Mouse (Mus musculus) gastrocnemius, adult 2 months (tissue): Measurements from ENCODE around the gene Gosr1. TPM values are rescaled to one million over a fixed set of nuclear protein-coding genes. Genes with fewer than 3 reads are reported as not detected.
A peak's percentile ranks its signal among the peaks of the same experiment; 100 is the strongest.

ENCODE experiments used
- DNase-seq: peaks from one replicate; pipeline ENCODE4 v3.0.0; 2022
- H3K27ac ChIP-seq: fragments of 200-600 bp; 2 replicates; pipeline ENCODE4 v1.8.1; 2022; ENCODE audit warnings: mild to moderate bottlenecking
- H3K4me3 ChIP-seq: fragments of 200-600 bp; 2 replicates; pipeline ENCODE4 v1.8.1; 2022; ENCODE audit warnings: mild to moderate bottlenecking, moderate library complexity
- CTCF ChIP-seq: fragments of 200-600 bp; IDR thresholded peaks from 2 replicates; pipeline ENCODE4 v1.8.1; 2022; ENCODE audit warnings: antibody characterized with exemption, mild to moderate bottlenecking, moderate library complexity
- intact Hi-C: fragments of 180-260 bp; cut with DNase I; formaldehyde crosslinking; loops from one replicate; pipeline ENCODE4 v1.15.1; 2025
- total RNA-seq, 2 experiments: library from RNA; stranded (reverse); gene quantifications; 2 replicates each; pipeline ENCODE4 v1.2.3; 2021

The Gosr1 gene
- total RNA-seq, 2 experiments from 2014 or later: 19.8 to 26.1 TPM

DNA sequence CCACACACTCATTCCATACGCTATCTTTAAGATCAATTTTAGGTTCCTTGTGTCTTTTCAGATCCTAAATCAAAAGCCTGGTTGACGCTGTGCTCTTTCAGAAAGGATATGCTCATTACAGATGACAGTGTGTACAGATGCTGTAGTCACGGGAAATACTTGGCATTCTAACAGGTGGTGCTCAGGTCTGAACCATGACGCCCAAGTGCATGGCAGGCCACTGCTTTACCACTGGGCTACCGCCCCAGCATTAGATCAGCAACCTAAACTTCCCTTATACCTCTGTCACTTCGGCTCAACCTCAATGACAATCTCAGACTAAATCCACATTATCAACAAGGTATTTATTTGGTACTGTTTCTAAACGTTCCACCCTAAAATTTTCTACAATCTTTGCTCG, 12.2 kb upstream of the Gosr1 start:
- intact Hi-C loops: no loop called here
- Histone ChIP-seq H3K4me3 (no peak overlapping the region), H3K27ac (no peak overlapping the region)
- TF ChIP-seq CTCF: no peak
- no peak for DNase-seq

DNA sequence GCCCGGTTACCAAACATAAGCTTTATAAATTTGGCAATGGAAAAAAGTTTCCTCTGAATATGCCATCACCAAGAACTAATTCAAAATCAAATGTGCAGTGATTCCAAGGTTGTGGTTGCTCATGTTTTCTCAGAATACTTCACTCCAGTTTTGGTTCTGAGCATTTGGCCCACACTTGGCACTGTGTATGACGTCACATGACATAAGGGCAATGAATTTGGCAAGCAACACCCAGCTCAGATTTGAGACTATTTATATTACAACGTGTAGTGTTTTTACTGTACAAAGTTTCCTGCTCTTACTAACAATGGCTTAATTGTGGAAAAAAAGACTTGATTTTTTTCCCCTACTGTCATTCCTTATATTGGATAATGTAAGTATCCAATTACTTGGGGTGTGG, 10.4 kb upstream of the Gosr1 start:
- TF ChIP-seq CTCF: no peak
- intact Hi-C loops: no loop called here
- no peak for DNase-seq
- Histone ChIP-seq H3K27ac (no peak overlapping the region), H3K4me3 (no peak overlapping the region)

DNA sequence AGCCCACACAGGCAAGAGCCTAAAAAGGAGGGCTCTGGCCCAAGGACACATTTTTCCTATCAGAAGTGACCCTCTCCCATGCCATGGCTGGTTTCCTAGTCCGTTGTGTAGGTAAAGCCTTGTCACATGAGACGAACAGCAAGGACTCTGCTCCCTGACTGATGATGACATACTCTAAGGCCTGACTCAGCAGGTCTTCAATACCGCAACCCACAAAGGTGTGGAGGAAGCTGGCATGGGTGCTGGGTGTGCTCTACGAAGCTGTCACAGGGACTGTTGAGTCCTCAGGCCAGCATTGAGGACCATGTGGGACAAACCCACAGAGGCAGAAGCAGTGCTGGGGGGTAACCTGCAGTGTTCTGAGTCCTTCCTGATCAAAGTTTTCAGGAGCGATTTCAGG, 7.2 kb upstream of the Gosr1 start:
- no peak overlapping the region for H3K4me3 ChIP-seq
- intact Hi-C loops: no loop called here
- TF ChIP-seq CTCF: no peak

DNA sequence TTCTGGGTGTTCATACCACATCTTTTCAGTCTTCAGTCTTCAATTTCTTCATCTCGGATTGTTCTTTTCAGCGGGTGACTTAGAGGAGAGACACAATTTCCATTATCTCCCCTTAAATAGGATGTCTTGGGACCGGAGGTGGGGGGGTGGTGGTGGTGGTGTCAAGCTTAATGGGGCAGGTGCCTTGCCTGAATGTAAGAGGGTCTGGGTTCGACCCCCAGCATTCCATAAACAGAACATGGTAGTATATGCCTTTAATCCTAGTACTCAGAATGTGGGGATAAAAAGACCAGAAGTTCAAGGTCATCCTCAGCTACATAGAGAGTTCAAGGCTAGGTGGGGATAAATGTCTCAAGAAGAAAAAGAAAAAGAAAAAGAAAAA, 353 bp upstream of the Gosr1 start:
- DNase-seq: no peak
- Histone ChIP-seq H3K27ac (peak overlapping the region; percentile 95; the same call in 1 of the 2 replicates), H3K4me3 (peak overlapping the region; percentile 99)
- no peak for TF ChIP-seq CTCF
- intact Hi-C loops: loop anchor here (1.0 kb wide), 1 partner anchor 86 kb away; no protein-coding TSS in a partner anchor

More for the DNA sequence above, 7.2 kb upstream of the Gosr1 start:
- H3K27ac ChIP-seq: no peak overlapping the region
- DNase-seq: no peak

- TF ChIP-seq CTCF: no peak
- H3K4me3 ChIP-seq: no peak overlapping the region
- intact Hi-C loops: no loop called here
- no peak overlapping the region for H3K27ac ChIP-seq
- no peak for DNase-seq
These were observed 11.1 kb downstream of the Gosr1 start for GRCm38 (mm10) chr11:76752276-76752675.

DNA sequence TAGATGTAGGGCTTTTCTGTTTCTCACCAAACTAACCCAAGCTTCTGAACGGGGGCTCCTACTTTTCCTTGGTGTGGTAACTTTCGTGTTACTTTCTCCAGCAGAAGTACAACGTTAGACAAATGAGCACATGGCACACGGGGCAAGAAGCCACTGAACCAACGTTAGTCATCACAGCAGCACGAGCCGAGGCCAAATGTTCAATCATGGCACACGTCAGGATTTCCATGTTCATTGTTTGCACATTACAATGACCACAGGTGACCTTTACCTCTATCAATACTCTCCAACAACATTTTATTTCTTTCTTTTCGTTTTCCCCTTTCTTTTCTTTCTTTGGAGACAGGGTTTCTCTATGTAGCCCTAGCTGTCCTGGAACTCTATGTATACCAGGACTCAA, 14.6 kb downstream of the Gosr1 start:
- H3K4me3 ChIP-seq: no peak overlapping the region
- no peak overlapping the region for H3K27ac ChIP-seq
- intact Hi-C loops: no loop called here
- TF ChIP-seq CTCF: no peak
- no peak for DNase-seq

DNA sequence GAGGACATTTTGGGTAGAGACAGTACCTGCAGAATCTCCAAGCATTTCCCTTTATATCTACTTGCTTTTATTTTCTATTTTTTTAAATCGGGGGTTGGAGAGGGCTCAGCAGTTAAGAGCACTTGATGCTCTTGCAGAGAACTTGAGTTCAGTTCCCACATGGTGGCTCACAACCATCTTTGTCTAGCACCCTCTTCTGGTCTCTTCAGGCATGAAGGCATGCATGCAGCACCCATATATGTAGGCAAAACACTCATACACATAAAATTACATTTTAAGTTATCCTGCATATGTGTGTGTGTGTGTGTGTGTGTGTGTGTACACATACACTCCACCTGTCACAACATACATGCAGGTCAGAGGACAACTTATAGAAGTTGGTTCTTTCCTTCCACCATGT, 17.5 kb downstream of the Gosr1 start:
- DNase-seq: no peak
- 0 out of 2 replicates have a peak, but pooled peaks have one; percentile 2 for TF ChIP-seq CTCF
- intact Hi-C loops: loop anchor here (2.0 kb wide), 1 partner anchor 69 kb away; no protein-coding TSS in a partner anchor
- no peak overlapping the region for H3K27ac ChIP-seq
- no peak overlapping the region for H3K4me3 ChIP-seq

GRCm38 (mm10) chr11:76744550-76744949, 18.8 kb downstream of the Gosr1 start:
- peak; percentile 81 for DNase-seq
- peak; percentile 61 for TF ChIP-seq CTCF
- Histone ChIP-seq H3K4me3 (no peak overlapping the region), H3K27ac (no peak overlapping the region)
- intact Hi-C loops: loop anchor here (2.0 kb wide), 1 partner anchor 68 kb away; no protein-coding TSS in a partner anchor

DNA sequence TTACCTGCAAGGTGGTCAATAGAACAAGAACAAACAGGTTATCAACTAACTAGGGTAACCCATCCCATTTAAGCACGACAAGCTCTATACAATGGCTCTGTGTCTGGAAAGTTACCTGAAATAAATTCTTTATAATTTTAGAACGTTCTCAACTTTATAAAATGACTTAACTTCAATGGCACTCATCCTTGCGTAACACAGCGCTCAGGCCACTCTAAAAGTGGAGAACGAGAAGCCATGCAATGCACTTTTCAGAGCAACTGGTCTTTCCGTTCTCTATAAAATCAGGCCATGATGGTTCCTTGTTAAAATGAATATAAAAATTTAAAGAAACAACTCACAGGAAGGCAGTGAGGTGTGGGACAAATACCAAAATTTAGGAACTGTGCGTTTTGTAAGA, 20.9 kb downstream of the Gosr1 start:
- DNase-seq: no peak
- no peak overlapping the region for H3K4me3 ChIP-seq
- H3K27ac ChIP-seq: no peak overlapping the region
- intact Hi-C loops: no loop called here
- no peak for TF ChIP-seq CTCF

DNA sequence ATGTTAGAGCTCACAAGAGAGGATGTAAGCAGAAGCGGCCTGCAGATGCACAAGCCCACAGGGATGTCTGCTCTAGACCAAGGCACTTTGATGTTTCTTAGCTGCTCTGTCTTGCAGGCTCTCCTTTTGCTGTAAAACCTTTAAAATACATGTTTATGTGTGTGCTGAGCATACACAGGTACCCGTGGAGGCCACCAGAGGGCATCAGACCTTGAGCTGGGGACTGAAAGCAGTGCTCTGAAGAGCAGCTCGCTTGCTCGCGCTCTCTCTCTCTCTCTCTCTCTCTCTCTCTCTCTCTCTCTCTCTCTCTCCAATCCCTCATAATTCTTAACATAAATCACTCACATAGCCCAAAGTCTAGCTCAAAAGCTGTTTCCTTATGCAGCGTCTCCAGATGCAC, 24.3 kb downstream of the Gosr1 start:
- H3K4me3 ChIP-seq: no peak overlapping the region
- TF ChIP-seq CTCF: peak; percentile 50
- no peak overlapping the region for H3K27ac ChIP-seq
- intact Hi-C loops: no loop called here
- DNase-seq: no peak

DNA sequence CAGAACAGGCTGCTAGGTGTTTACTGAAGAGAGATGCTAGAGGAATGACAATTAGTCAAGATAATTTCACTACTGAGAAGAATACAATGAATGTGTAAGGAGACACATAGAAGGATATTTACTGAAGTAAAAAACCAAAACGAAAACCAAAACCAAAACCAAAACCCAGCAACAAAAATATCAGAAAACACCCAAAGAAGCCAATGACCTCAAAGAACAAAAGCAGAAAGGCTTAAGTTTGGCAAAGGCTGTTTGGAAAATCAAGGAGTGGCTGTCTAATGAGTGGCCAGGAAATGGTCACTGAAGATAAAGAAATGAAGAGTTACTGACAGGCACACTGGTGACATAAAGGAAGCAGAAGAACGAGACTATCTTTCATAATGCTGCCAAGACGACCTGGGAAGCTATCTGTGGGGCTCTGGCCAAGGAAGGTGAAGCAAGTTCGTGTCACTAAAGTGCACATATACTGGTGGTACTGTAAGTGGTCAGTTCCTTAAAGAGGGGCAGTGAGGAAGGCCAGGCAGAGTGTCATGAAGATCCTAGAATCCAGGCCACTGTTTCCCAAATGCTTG, 27.5 kb downstream of the Gosr1 start:
- Histone ChIP-seq H3K4me3 (peak overlapping the region; percentile 37), H3K27ac (peak overlapping the region; percentile 56)
- intact Hi-C loops: no loop called here
- TF ChIP-seq CTCF: no peak
- DNase-seq: no peak

DNA sequence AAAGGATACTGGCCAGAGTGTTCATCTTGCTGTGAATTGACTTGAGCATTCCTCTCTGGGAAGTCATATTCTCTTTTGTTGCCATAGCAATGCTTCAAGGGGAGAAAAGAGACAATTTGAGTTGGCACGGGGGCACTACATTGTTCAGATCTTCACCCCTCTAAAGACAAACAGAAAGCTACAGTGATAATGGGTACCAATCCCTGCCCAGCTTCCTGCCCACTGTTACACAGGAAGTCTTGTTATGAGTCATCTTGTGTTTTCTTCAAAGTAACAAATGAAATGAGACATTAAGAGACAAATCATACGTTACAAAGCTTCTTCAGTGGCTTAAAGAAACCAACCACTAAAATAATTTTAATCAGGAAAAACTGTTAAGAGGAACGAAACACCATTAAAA, 28.8 kb downstream of the Gosr1 start:
- no peak overlapping the region for H3K27ac ChIP-seq
- no peak for DNase-seq
- intact Hi-C loops: no loop called here

DNA sequence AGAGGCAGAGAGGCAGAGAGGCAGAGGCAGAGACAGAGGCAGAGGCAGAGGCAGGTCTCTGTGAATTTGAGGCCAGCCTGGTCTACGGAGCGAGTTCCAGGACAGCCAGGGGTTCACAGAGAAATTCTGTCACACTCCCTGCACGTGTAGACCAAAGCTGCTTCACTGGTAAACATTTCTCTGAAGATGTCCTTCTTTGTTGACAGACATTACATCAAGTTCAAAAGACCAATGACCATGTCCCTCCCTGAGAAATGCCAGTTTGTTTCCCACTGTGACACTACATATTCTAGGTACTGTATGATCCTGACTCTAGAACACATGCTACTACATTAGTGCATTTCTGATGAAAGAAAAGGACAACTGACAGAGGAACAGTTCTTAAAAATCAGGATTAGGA, 32.7 kb downstream of the Gosr1 start:
- no peak overlapping the region for H3K27ac ChIP-seq
- intact Hi-C loops: no loop called here
- no peak overlapping the region for H3K4me3 ChIP-seq
- no peak for DNase-seq
- no peak for TF ChIP-seq CTCF

More for the DNA sequence above, 28.8 kb downstream of the Gosr1 start:
- H3K4me3 ChIP-seq: no peak overlapping the region
- TF ChIP-seq CTCF: no peak

DNA sequence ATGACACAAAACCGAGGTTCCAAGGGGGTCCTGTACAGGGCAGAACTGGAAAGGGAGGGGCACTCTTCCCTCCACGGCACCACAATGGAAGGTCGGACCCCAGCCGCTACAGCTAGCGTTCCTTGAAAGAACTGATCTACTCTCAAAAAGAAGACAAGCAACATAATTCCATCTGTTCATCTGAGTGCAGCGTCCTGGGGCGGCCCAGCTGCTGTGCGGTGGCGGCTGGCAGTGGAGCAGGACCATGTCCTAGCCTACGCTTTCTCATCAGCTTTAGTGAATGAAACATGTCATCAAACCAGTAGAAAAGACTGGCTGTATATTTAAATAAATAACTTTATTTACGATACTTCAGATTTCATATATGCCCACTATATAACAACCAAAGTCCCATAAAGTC, 35.3 kb downstream of the Gosr1 start:
- Histone ChIP-seq H3K27ac (no peak overlapping the region), H3K4me3 (no peak overlapping the region)
- TF ChIP-seq CTCF: no peak
- DNase-seq: no peak
- intact Hi-C loops: no loop called here
